Mouse (Mus musculus): ENCODE measurements at regions not wholly inside any gene's neighbourhood (a gene's known extent, or its start where the extent isn't known, plus 50 kb on each side); places are given as distances from the start of the nearest gene placed in this dataset.
A peak's percentile ranks its signal among the peaks of the same experiment; 100 is the strongest.

GRCm38 (mm10) chr17:81193230-81193871 lies 128.5 kb upstream of the Thumpd2 start:
- Histone ChIP-seq H3K4me3 (ENCODE audit: insufficient read depth, low read length) (no peak overlapping the region), H3K27ac (ENCODE audit: insufficient read depth, low read depth, low read length) (no peak overlapping the region), H3K4me1 (ENCODE audit: control insufficient read depth, insufficient read depth, low read length) (no peaks in the 10 kb centered on the region)
- TF ChIP-seq POLR2A (IDR thresholded peaks at IDR 0.05; ENCODE audit: borderline replicate concordance, low read depth, low read length) (no peak), CTCF (IDR thresholded peaks at IDR 0.05; ENCODE audit: low read depth, low read length) (no peak)

DNA sequence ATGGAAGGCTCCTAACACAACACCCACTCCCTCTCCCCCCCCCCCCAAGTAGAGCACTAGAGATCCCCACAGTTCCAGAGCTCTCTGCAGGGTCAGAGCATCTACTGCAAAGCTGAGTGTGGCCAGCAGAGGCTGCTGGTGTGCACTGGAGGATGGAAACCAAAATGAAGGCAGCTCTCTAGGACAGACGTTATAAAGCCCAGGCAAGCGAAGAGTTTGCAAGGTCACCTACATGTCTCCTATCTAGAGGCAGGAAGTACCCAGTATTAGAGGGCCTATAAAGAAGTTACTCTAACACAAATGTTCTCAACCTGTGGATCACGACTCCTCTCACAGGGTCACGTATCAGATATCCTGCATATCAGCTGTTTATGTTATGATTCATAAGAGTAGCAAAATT lies 125.1 kb upstream of the Thumpd2 start:
- H3K4me3 ChIP-seq (ENCODE audit: insufficient read depth, low read length): no peak overlapping the region
- TF ChIP-seq POLR2A (IDR thresholded peaks at IDR 0.05; ENCODE audit: borderline replicate concordance, low read depth, low read length) (no peak), CTCF (IDR thresholded peaks at IDR 0.05; ENCODE audit: low read depth, low read length) (peak; percentile 38; the same call in 1 of the 2 replicates)
- no peak overlapping the region for H3K27ac ChIP-seq (ENCODE audit: insufficient read depth, low read depth, low read length)
- no peaks in the 10 kb centered on the region for H3K4me1 ChIP-seq (ENCODE audit: control insufficient read depth, insufficient read depth, low read length)

DNA sequence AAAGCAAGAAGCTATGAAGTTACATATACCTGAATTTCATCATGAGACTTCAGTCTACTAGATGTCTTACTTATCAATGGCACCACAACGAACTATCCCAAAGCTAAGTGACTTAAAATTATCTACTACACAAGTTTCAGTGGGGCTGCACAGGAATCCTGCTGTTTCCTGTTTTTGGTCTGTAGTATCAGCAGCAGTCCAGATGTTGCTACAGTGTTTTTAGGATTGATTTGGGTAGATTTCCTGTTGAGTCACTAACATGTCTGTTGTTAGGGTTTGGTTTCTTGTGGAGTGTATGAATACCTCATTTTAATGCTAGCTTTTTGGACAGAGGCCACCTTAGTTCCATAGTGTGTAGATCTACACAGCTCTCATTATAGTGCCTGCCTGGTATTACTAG lies 120.8 kb upstream of the Thumpd2 start:
- no peak for TF ChIP-seq CTCF (IDR thresholded peaks at IDR 0.05; ENCODE audit: low read depth, low read length)
- no peak for TF ChIP-seq POLR2A (IDR thresholded peaks at IDR 0.05; ENCODE audit: borderline replicate concordance, low read depth, low read length)
- H3K4me1 ChIP-seq (ENCODE audit: control insufficient read depth, insufficient read depth, low read length): no peaks in the 10 kb centered on the region
- no peak overlapping the region for H3K27ac ChIP-seq (ENCODE audit: insufficient read depth, low read depth, low read length)
- no peak overlapping the region for H3K4me3 ChIP-seq (ENCODE audit: insufficient read depth, low read length)

- no peak overlapping the region for H3K27ac ChIP-seq (ENCODE audit: insufficient read depth, low read depth, low read length)
- H3K4me3 ChIP-seq (ENCODE audit: insufficient read depth, low read length): no peak overlapping the region
- TF ChIP-seq POLR2A (IDR thresholded peaks at IDR 0.05; ENCODE audit: borderline replicate concordance, low read depth, low read length) (no peak), CTCF (IDR thresholded peaks at IDR 0.05; ENCODE audit: low read depth, low read length) (no peak)
- H3K4me1 ChIP-seq (ENCODE audit: control insufficient read depth, insufficient read depth, low read length): no peaks in the 10 kb centered on the region
Observed at GRCm38 (mm10) chr17:81180813-81181424, 116.0 kb upstream of the Thumpd2 start.

DNA sequence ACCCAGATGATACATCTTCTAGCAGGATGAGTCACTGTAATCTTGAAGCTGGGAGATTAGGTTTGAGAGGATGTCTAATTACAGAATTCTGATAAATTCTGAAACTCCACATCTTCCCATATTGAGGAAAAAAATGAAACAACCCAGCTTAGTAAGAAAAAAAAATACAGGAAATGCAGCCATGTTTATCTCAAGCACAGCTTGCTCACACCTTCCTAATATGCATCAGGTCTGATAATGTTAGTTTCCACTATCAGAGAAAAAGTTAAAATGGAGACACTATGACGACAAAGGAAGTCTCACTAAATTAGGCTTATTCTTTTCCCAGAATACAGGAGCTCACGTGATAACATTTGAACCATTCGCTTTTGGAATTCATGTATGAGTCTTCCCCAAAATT lies 111.4 kb upstream of the Thumpd2 start:
- TF ChIP-seq CTCF (IDR thresholded peaks at IDR 0.05; ENCODE audit: low read depth, low read length): no peak
- no peak for TF ChIP-seq POLR2A (IDR thresholded peaks at IDR 0.05; ENCODE audit: borderline replicate concordance, low read depth, low read length)
- Histone ChIP-seq H3K27ac (ENCODE audit: insufficient read depth, low read depth, low read length) (no peak overlapping the region), H3K4me1 (ENCODE audit: control insufficient read depth, insufficient read depth, low read length) (no peaks in the 10 kb centered on the region), H3K4me3 (ENCODE audit: insufficient read depth, low read length) (no peak overlapping the region)

DNA sequence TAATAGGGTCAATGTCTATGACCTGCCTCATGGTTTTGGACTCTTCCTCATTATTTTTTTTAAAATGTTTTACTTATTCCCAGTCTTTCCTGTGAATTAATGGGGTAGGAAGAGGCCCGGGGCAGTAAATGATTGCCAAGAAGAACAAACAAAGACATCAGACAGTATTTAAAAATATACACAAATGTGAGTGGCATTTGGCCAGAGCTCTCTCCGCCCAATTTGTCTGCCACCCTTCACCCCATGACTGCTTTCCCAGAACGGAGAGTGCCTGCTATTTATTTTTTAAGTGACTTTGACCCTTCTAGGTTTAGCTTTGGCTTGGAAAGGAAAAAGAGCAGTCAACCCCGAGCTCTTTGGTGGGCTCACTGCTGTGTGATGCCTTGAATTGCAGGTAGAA lies 111.0 kb upstream of the Thumpd2 start:
- Histone ChIP-seq H3K4me3 (ENCODE audit: insufficient read depth, low read length) (no peak overlapping the region), H3K4me1 (ENCODE audit: control insufficient read depth, insufficient read depth, low read length) (no peaks in the 10 kb centered on the region), H3K27ac (ENCODE audit: insufficient read depth, low read depth, low read length) (no peak overlapping the region)
- TF ChIP-seq CTCF (IDR thresholded peaks at IDR 0.05; ENCODE audit: low read depth, low read length) (no peak), POLR2A (IDR thresholded peaks at IDR 0.05; ENCODE audit: borderline replicate concordance, low read depth, low read length) (no peak)

- TF ChIP-seq CTCF (IDR thresholded peaks at IDR 0.05; ENCODE audit: low read depth, low read length): no peak
- TF ChIP-seq POLR2A (IDR thresholded peaks at IDR 0.05; ENCODE audit: borderline replicate concordance, low read depth, low read length): no peak
- Histone ChIP-seq H3K4me3 (ENCODE audit: insufficient read depth, low read length) (no peak overlapping the region), H3K27ac (ENCODE audit: insufficient read depth, low read depth, low read length) (no peak overlapping the region), H3K4me1 (ENCODE audit: control insufficient read depth, insufficient read depth, low read length) (no peaks in the 10 kb centered on the region)
Observed at GRCm38 (mm10) chr17:81172943-81173342, 108.1 kb upstream of the Thumpd2 start.

GRCm38 (mm10) chr17:81169118-81169517 lies 104.2 kb upstream of the Thumpd2 start:
- TF ChIP-seq CTCF (IDR thresholded peaks at IDR 0.05; ENCODE audit: low read depth, low read length) (no peak), POLR2A (IDR thresholded peaks at IDR 0.05; ENCODE audit: borderline replicate concordance, low read depth, low read length) (no peak)
- Histone ChIP-seq H3K27ac (ENCODE audit: insufficient read depth, low read depth, low read length) (no peak overlapping the region), H3K4me1 (ENCODE audit: control insufficient read depth, insufficient read depth, low read length) (no peaks in the 10 kb centered on the region), H3K4me3 (ENCODE audit: insufficient read depth, low read length) (no peak overlapping the region)

- H3K27ac ChIP-seq (ENCODE audit: insufficient read depth, low read depth, low read length): no peak overlapping the region
- no peak overlapping the region for H3K4me3 ChIP-seq (ENCODE audit: insufficient read depth, low read length)
- H3K4me1 ChIP-seq (ENCODE audit: control insufficient read depth, insufficient read depth, low read length): no peaks in the 10 kb centered on the region
- TF ChIP-seq POLR2A (IDR thresholded peaks at IDR 0.05; ENCODE audit: borderline replicate concordance, low read depth, low read length) (no peak), CTCF (IDR thresholded peaks at IDR 0.05; ENCODE audit: low read depth, low read length) (no peak)
Observed at GRCm38 (mm10) chr17:81150730-81151129, 85.8 kb upstream of the Thumpd2 start.

- no peaks in the 10 kb centered on the region for H3K4me1 ChIP-seq (ENCODE audit: control insufficient read depth, insufficient read depth, low read length)
- no peak overlapping the region for H3K27ac ChIP-seq (ENCODE audit: insufficient read depth, low read depth, low read length)
- no peak overlapping the region for H3K4me3 ChIP-seq (ENCODE audit: insufficient read depth, low read length)
- no peak for TF ChIP-seq CTCF (IDR thresholded peaks at IDR 0.05; ENCODE audit: low read depth, low read length)
Observed at GRCm38 (mm10) chr17:81134702-81135101, 69.8 kb upstream of the Thumpd2 start.

Measured in bone marrow macrophage, adult 2 months (primary cell).